Mouse (Mus musculus): ENCODE data around the gene Adora2a. TPM values are rescaled to one million over a fixed set of nuclear protein-coding genes. Genes with fewer than 3 reads are reported as not detected.

The Adora2a gene
- polyA plus RNA-seq, 1 experiment from 2014 or later, result 6.8 TPM

- H3K9me3 ChIP-seq (ENCODE audit: control insufficient read depth, low read length), result no peaks in the 10 kb centered on the region
- no peak overlapping the region for H3K4me2 ChIP-seq (ENCODE audit: low read length)
- H3K4me3 ChIP-seq (ENCODE audit: control insufficient read depth in 1 of 2, insufficient read depth in 1 of 2, low read depth in 1 of 2, low read length in 2 of 2), result no peak overlapping the region
- no peak overlapping the region for H3K27ac ChIP-seq (replicated peaks in 1 of 2; ENCODE audit: control insufficient read depth in 1 of 2, insufficient read depth in 1 of 2, low read depth in 2 of 2, low read length in 2 of 2)
- no peak for ATAC-seq (ENCODE audit: insufficient number of reproducible peaks, insufficient read depth, low FRiP score, low read depth)
- H3K9ac ChIP-seq (ENCODE audit: low read length), result no peak overlapping the region
- H3K36me3 ChIP-seq (ENCODE audit: control insufficient read depth, insufficient read depth, low read length), result peaks cover 74% of the 10 kb centered on the region
- H3K4me1 ChIP-seq (ENCODE audit: control insufficient read depth in 2 of 2, insufficient read depth in 2 of 2, low read length in 2 of 2), result peaks cover 12 to 34% of the 10 kb centered on the region in 2 experiments
- H3K27me3 ChIP-seq (ENCODE audit: control insufficient read depth, insufficient read depth, low read length), result no peaks in the 10 kb centered on the region
- WGBS, result 85% methylated on average over 7 of the region's 7 CpGs
Observed at GRCm38 (mm10) chr10:75307130-75307529, 9.5 kb upstream of the Adora2a start.

DNA sequence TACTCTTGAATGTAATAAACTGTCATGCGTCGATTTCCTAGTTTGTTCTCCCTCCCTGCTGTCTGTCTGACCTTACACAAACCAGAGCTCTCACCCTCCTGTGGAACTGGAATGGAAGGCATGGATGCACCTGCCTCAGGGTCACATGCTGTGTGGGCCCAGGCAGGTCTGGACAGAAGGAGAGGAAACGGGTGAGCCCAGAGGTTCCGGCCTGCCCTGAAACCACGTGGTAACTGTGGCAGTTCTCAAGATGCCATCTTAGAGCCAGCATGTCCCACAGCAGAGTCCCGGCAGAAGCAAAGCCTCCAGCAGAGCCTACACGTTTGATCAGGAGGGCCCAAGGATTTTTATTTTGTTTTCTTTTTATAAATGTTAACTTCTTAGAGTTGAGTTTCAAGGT is 4.3 kb upstream of the Adora2a start:
- Histone ChIP-seq H3K4me3 (ENCODE audit: control insufficient read depth in 1 of 2, insufficient read depth in 1 of 2, low read depth in 1 of 2, low read length in 2 of 2) (no peak overlapping the region), H3K4me2 (ENCODE audit: low read length) (no peak overlapping the region), H3K9ac (ENCODE audit: low read length) (no peak overlapping the region), H3K27ac (replicated peaks in 1 of 2; ENCODE audit: control insufficient read depth in 1 of 2, insufficient read depth in 1 of 2, low read depth in 2 of 2, low read length in 2 of 2) (no peak overlapping the region), H3K36me3 (ENCODE audit: control insufficient read depth, insufficient read depth, low read length) (peaks cover 52% of the 10 kb centered on the region), H3K9me3 (ENCODE audit: control insufficient read depth, low read length) (no peaks in the 10 kb centered on the region), H3K4me1 (ENCODE audit: control insufficient read depth in 2 of 2, insufficient read depth in 2 of 2, low read length in 2 of 2) (peaks cover 15 to 33% of the 10 kb centered on the region in 2 experiments), H3K27me3 (ENCODE audit: control insufficient read depth, insufficient read depth, low read length) (no peaks in the 10 kb centered on the region)
- 70% methylated on average over 7 of the region's 7 CpGs for WGBS
- ATAC-seq (ENCODE audit: insufficient number of reproducible peaks, insufficient read depth, low FRiP score, low read depth), result no peak

DNA sequence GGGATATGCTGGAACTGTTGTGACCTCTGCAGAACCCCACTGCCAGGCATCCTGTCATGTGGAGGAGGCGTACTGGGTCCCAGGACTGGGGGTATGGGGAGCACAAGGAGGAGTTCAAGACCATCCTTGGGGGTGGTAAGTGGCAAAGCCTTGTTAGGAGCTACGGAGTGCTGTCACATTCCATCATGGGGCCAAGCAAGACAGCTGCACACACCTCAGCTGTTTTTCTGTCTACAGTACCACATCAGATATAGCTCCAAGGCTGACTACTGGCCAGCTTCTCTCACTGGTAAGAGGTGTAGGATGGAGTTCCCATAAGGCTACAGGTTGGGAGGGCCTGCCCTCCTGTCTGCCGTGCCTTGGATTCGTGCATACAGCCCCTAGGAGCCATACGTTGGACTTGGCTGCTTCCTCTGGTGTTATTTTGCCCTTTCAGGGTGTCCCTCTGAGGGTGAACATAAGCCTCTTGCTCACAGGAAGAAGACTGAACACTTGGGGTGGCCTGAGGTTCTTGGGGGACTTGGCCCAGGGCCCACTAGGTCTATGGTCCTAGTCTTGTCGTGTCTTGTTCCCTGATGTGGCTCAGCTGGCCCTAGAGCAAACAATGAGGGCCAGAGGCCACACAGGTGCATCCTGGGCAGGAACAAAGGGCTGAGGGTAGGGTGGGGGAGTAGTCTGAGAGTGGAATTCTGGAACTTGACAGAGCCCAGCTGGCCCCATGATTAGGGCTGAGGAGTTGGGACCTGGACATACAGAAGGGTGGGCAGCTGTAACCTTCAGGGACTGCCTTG is 2.3 kb upstream of the Adora2a start:
- H3K4me1 ChIP-seq (ENCODE audit: control insufficient read depth in 2 of 2, insufficient read depth in 2 of 2, low read length in 2 of 2), result peaks cover 15 to 30% of the 10 kb centered on the region in 2 experiments
- peaks cover 32% of the 10 kb centered on the region for H3K36me3 ChIP-seq (ENCODE audit: control insufficient read depth, insufficient read depth, low read length)
- H3K4me2 ChIP-seq (ENCODE audit: low read length), result no peak overlapping the region
- no peak overlapping the region for H3K4me3 ChIP-seq (ENCODE audit: control insufficient read depth in 1 of 2, insufficient read depth in 1 of 2, low read depth in 1 of 2, low read length in 2 of 2)
- ATAC-seq (ENCODE audit: insufficient number of reproducible peaks, insufficient read depth, low FRiP score, low read depth), result no peak; the same call in 1 of the 2 replicates
- H3K9me3 ChIP-seq (ENCODE audit: control insufficient read depth, low read length), result no peaks in the 10 kb centered on the region
- 61% methylated on average over 6 of the region's 6 CpGs for WGBS
- H3K27me3 ChIP-seq (ENCODE audit: control insufficient read depth, insufficient read depth, low read length), result peaks cover 10% of the 10 kb centered on the region; the same call in 1 of the 2 replicates
- H3K9ac ChIP-seq (ENCODE audit: low read length), result no peak overlapping the region
- H3K27ac ChIP-seq (replicated peaks in 1 of 2; ENCODE audit: control insufficient read depth in 1 of 2, insufficient read depth in 1 of 2, low read depth in 2 of 2, low read length in 2 of 2), result peak overlapping the region in 1 of 2 experiments; percentile 45; a peak in 2 of 4 replicates

GRCm38 (mm10) chr10:75315756-75316155 is 921 bp upstream of the Adora2a start:
- no peak overlapping the region for H3K4me3 ChIP-seq (ENCODE audit: control insufficient read depth in 1 of 2, insufficient read depth in 1 of 2, low read depth in 1 of 2, low read length in 2 of 2)
- no peak overlapping the region for H3K27ac ChIP-seq (replicated peaks in 1 of 2; ENCODE audit: control insufficient read depth in 1 of 2, insufficient read depth in 1 of 2, low read depth in 2 of 2, low read length in 2 of 2)
- no peaks in the 10 kb centered on the region for H3K9me3 ChIP-seq (ENCODE audit: control insufficient read depth, low read length)
- H3K4me2 ChIP-seq (ENCODE audit: low read length), result 0 out of 2 replicates have a peak overlapping the region, but pooled peaks have one; percentile 90
- 75% methylated on average over 8 of the region's 8 CpGs for WGBS
- peaks cover 19% of the 10 kb centered on the region for H3K36me3 ChIP-seq (ENCODE audit: control insufficient read depth, insufficient read depth, low read length)
- ATAC-seq (ENCODE audit: insufficient number of reproducible peaks, insufficient read depth, low FRiP score, low read depth), result no peak
- peaks cover 15 to 29% of the 10 kb centered on the region in 2 experiments for H3K4me1 ChIP-seq (ENCODE audit: control insufficient read depth in 2 of 2, insufficient read depth in 2 of 2, low read length in 2 of 2)
- no peak overlapping the region for H3K9ac ChIP-seq (ENCODE audit: low read length)
- peaks cover 11% of the 10 kb centered on the region; the same call in 1 of the 2 replicates for H3K27me3 ChIP-seq (ENCODE audit: control insufficient read depth, insufficient read depth, low read length)

DNA sequence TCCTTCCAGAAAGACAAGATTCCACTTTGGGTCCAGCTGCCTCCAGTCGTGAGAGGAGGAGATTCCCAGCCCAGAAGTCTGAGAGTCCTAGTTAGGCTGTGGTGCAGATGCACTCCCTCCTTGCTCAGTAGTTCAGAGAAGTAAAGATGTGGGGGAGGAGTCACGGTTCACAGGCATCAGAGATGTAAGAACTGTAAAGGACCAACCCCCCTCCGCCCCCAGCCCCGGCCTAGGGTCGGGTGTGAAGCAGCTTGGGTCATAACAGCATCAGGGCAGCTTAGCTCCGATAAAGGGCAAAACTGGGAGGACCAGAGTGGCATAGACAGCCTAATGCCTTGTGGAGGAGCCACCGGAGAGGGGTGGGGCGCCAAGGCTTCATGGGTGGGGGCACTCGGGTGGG is 205 bp upstream of the Adora2a start:
- peak overlapping the region; percentile 60 to 66 for H3K4me3 ChIP-seq (ENCODE audit: control insufficient read depth in 1 of 2, insufficient read depth in 1 of 2, low read depth in 1 of 2, low read length in 2 of 2)
- H3K27me3 ChIP-seq (ENCODE audit: control insufficient read depth, insufficient read depth, low read length), result peaks cover 11% of the 10 kb centered on the region; the same call in 1 of the 2 replicates
- peak overlapping the region; percentile 79 for H3K9ac ChIP-seq (ENCODE audit: low read length)
- H3K4me1 ChIP-seq (ENCODE audit: control insufficient read depth in 2 of 2, insufficient read depth in 2 of 2, low read length in 2 of 2), result peaks cover 15 to 29% of the 10 kb centered on the region in 2 experiments
- peaks cover 11% of the 10 kb centered on the region for H3K36me3 ChIP-seq (ENCODE audit: control insufficient read depth, insufficient read depth, low read length)
- ATAC-seq (ENCODE audit: insufficient number of reproducible peaks, insufficient read depth, low FRiP score, low read depth), result peak; percentile 29; the same call in 1 of the 2 replicates
- no peaks in the 10 kb centered on the region for H3K9me3 ChIP-seq (ENCODE audit: control insufficient read depth, low read length)
- H3K4me2 ChIP-seq (ENCODE audit: low read length), result peak overlapping the region; percentile 90
- H3K27ac ChIP-seq (replicated peaks in 1 of 2; ENCODE audit: control insufficient read depth in 1 of 2, insufficient read depth in 1 of 2, low read depth in 2 of 2, low read length in 2 of 2), result 0 out of 4 replicates have a peak overlapping the region, but pooled peaks of 1 of the 2 experiments have one; percentile 39
- WGBS, result 11% methylated on average over 9 of the region's 9 CpGs

DNA sequence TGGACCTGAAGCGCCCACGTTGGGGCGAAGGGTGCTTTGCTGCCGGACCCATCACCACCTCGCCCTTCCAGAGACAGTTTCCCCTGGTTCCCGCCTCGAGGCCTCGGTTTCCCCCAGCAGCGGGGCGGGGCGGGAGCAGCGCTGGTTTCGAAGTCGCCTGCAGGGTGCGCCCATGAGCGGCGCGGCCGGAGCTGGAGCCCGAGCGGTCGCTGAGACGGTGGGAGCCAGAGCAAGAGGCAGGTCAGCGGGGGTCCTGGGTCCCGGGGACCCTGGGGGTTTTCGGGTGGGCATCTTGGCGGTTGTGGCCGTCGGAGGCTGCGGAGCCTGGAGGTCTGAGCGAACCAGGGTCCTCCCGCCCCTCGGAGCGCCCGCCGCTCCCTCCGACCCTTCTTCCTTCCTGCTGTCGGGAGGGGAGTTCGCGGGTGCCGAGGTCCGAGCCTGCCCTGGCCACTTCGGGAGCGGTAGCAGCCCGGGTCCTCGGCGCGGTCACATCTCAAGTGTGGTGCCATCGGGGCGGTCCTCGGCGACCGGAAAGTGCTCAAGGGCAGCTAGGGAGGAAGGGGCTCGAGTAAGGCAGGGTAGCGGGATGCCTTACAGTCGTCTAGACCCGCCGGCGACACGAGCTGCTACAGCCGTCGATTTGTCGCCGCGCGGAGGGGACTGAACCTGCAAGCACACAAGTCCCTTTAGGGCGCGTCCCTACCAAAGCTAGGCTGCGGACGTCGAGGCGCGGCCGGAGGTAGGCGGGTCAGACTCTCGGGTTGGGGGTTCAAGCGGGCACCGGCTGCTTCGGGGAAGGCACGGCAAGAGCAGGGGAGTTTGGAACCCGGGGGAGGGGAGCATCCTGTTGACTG is 458 bp downstream of the Adora2a start:
- Histone ChIP-seq H3K4me2 (ENCODE audit: low read length) (peak overlapping the region; percentile 90), H3K27ac (replicated peaks in 1 of 2; ENCODE audit: control insufficient read depth in 1 of 2, insufficient read depth in 1 of 2, low read depth in 2 of 2, low read length in 2 of 2) (peak overlapping the region; percentile 18 to 39; a peak in 2 of 4 replicates), H3K27me3 (ENCODE audit: control insufficient read depth, insufficient read depth, low read length) (peaks cover 11% of the 10 kb centered on the region; the same call in 1 of the 2 replicates), H3K4me1 (ENCODE audit: control insufficient read depth in 2 of 2, insufficient read depth in 2 of 2, low read length in 2 of 2) (peaks cover 15 to 29% of the 10 kb centered on the region in 2 experiments), H3K36me3 (ENCODE audit: control insufficient read depth, insufficient read depth, low read length) (peaks cover 5% of the 10 kb centered on the region), H3K9ac (ENCODE audit: low read length) (peak overlapping the region; percentile 79), H3K9me3 (ENCODE audit: control insufficient read depth, low read length) (no peaks in the 10 kb centered on the region), H3K4me3 (ENCODE audit: control insufficient read depth in 1 of 2, insufficient read depth in 1 of 2, low read depth in 1 of 2, low read length in 2 of 2) (peak overlapping the region; percentile 60 to 66)
- 1% methylated on average over 76 of the region's 81 CpGs for WGBS
- ATAC-seq (ENCODE audit: insufficient number of reproducible peaks, insufficient read depth, low FRiP score, low read depth), result peak; percentile 52; the same call in 1 of the 2 replicates

DNA sequence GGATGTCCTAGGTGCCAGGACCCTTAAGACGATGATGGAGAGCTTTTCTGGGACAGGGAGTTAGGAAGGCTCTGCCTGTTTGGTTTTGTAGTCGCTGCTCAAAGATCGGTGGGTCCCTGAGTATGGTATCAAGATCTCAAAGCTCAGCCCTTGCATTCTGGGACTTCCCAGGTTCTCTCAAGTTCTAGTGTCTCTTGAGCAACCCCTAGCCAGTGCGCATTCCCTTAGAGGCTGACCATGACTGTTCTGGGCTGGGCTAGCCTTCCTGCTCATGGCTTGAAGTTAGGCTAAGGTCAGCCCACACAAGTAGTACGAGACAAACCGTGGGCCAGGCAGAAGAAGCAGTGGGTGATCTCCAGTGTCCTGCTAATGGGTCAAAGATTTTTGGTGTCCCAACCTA is 1.5 kb downstream of the Adora2a start:
- no peak overlapping the region for H3K27ac ChIP-seq (replicated peaks in 1 of 2; ENCODE audit: control insufficient read depth in 1 of 2, insufficient read depth in 1 of 2, low read depth in 2 of 2, low read length in 2 of 2)
- H3K9me3 ChIP-seq (ENCODE audit: control insufficient read depth, low read length), result no peaks in the 10 kb centered on the region
- H3K4me1 ChIP-seq (ENCODE audit: control insufficient read depth in 2 of 2, insufficient read depth in 2 of 2, low read length in 2 of 2), result peaks cover 16 to 28% of the 10 kb centered on the region in 2 experiments
- H3K9ac ChIP-seq (ENCODE audit: low read length), result no peak overlapping the region; the same call in 1 of the 2 replicates
- no peaks in the 10 kb centered on the region for H3K36me3 ChIP-seq (ENCODE audit: control insufficient read depth, insufficient read depth, low read length)
- peaks cover 11% of the 10 kb centered on the region; the same call in 1 of the 2 replicates for H3K27me3 ChIP-seq (ENCODE audit: control insufficient read depth, insufficient read depth, low read length)
- WGBS, result 69% methylated on average over 6 of the region's 6 CpGs
- no peak for ATAC-seq (ENCODE audit: insufficient number of reproducible peaks, insufficient read depth, low FRiP score, low read depth)
- peak overlapping the region; percentile 60 to 66 for H3K4me3 ChIP-seq (ENCODE audit: control insufficient read depth in 1 of 2, insufficient read depth in 1 of 2, low read depth in 1 of 2, low read length in 2 of 2)
- peak overlapping the region; percentile 90 for H3K4me2 ChIP-seq (ENCODE audit: low read length)
